Mouse (Mus musculus): ENCODE results near the gene Endou.

- TF ChIP-seq CTCF (IDR thresholded peaks at IDR 0.05; ENCODE audit: extremely low read depth, insufficient read depth, low read length) (no peak), POLR2A (IDR thresholded peaks at IDR 0.05; ENCODE audit: extremely low read depth, insufficient read depth, low read length) (no peak)
Measured at GRCm38 (mm10) chr15:97679991-97680681, 51.0 kb downstream of the Endou start.
